Mouse (Mus musculus) cerebellum, postnatal 36 days (tissue): ENCODE measurements at regions not wholly inside any gene's neighbourhood (a gene's known extent, or its start where the extent isn't known, plus 50 kb on each side); places are given as distances from the start of the nearest gene placed in this dataset.

Experiments used
- DNase-seq, 2 experiments: peaks; one replicate each; pipeline ENCODE4 v3.0.0; 2021 to 2022; ENCODE audit warnings: mixed read lengths in 2 of 2

DNA sequence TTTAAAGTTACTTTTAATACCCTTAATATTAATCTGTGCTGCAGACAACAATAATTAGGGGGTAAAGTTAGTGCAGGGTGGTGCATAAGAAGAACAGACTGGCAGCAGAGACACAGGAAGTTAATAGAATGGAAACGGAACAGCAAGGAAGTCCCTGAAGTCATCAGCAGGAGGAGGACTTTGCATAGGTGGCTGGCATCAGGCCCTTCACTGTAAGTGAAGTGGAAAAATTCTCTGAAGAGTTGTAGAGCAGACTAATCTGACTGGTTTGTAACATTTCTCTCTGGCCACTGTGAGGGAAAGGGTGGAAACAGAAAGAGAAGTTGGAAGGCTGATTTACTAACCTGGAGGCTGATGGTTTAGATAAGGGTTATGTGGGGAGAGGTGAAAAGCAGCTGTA lies 195.5 kb upstream of the Prdm1 start:
- no peak for DNase-seq

DNA sequence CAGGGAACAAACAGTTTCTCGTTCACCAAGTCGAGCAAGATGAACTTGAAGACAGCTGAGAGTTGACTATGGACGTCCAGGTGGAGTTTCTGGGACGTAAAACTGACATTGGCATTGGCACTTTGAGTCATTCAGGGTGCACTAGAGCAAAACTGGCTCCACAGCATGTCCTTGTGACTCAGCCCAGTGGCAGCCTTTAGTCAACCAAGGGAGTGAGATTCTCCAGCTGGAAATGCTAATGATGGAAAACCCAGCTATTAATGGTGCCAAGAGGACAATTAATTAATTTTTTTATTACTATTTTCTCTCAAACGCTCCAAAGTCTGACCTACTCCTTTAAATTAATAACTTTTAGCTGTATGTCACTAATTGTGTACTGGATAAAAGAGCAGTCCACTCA lies 195.0 kb upstream of the Prdm1 start:
- DNase-seq, result no peak

DNA sequence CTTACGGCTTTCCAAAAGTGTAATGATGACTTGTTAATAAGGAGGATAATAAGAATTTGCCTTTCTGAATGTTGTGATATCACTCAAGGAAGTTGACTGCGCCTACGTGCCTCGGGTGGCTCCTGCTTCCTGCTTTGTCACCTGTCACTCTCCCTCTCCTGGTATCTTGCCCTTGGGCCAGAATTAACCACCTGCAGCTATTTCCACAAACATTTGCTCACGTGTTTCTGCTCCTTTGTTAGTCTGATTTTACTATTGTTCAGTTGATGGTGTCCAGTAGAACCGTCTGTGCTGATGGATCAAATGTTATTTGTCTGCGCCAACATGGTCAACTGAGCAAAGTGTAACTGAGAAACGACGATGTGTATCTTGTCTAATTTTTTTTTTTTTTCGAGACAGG lies 193.4 kb upstream of the Prdm1 start:
- DNase-seq, result no peak

DNA sequence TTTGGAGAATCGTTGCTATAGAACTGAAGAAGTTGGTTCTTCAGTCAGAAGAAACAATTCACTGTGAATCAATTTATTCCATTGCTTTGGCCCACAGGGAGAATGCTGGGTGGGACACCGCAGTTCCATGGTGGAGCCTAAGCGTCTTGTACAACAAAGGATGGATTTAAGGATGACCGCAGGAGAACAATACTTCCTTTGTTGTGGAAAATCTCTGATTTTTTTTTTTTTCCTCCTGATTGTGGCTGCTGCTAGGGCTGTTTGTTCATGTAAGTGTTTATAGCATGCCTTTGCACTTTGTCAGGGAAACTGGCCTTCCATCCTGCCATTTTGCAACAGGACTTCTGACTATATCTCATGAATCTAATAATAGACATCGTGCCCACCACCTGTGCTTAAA lies 188.3 kb upstream of the Prdm1 start:
- no peak for DNase-seq

DNA sequence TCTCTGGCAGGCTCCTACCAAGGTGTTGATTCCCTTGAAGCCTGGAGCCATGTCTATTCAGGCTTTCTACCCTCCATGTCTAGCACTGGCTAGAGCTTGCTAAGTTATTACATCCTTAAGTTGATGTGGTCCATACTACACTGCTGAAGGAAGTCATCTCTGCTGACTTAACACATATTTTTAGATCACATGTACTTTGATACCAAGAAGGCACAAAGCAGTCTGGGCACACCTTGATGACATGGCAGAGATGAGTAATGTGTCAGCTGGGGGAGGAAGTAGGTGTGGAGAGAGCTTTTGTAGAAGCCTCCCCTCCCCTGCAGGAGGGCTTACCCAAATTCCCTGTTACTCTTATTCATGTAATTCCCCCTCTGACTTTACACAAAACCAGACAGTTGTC lies 187.6 kb upstream of the Prdm1 start:
- DNase-seq, result no peak

DNA sequence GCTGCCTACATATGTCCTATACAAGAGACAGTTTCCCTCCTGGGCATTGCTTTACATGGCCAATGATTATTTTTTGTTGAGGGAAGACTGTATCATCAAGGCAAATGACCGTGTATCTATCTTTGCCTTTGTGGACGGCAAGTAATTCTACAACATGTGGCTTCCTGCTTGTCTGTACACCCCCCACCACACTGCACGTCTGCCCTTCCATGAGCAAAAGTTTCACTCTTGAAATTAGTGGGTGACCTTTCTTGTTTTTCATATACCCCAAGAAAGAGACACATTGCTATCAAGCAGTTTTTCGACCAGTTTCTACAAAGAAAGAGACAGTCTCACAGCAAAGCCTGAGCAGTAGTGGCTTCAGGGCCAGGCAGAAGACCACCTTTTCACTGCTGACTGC lies 180.5 kb upstream of the Prdm1 start:
- DNase-seq, result no peak

DNA sequence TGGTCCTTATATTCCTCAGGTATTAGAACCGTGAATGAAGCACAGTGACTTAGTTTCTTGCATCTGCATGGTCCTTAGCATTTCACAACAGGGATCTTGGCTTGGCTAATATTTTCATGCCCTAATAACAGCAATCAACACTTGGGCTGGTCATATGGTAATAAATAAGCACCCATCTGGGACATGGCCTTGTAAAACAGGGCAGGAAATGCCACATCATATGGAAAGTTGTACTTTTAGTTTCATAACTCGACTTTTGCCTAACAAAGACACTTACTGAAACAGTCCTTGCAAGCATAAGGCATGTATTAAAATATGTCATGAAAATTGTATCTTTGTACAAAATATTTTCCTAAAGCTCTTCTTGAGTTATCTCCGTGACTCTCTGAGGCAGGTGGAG lies 175.8 kb upstream of the Prdm1 start:
- no peak for DNase-seq

DNA sequence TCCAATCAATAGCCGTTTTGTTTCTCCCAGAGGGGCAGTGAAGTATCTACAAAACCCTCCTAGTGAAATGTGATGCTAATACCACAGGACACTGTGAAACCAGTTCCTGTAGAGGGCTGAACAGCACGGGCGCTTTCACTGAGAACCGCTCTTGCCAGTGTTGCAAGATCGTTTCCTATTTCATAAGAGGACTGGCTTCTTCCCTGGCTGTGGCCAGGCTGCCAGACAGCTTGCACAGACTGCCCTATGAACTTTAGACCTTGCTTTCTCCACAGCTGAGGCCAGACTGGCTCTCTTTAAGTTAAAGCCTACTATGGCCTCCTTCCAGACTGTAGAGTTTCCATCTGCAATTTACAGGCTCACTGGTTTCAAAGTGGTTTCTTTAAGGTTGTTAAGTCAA lies 173.8 kb upstream of the Prdm1 start:
- no peak for DNase-seq

DNA sequence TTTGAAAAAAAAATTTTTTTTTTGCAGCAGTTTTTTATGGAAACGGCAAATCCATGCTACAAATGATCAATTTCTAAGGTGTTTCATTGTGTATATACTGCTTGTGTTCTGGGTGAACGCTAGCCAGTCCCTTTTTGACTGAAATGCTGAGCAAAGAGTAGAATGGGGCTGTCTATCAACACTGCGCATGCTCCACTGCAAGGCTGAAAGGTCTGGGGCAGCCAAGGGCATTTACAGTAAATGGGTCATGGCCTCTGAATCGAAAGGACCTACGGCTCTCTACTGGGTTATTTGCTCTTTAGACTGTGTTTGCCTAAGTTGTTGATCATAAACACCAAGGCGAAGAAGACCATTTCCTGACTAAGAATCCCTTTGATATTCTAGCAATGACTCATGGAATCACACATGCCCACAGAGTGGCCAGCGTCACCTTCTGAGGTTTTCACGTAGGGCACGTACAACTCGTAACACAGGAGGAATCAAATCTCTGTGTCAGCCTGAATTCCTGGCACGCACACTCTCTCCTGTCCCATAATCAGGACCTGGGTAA lies 171.8 kb upstream of the Prdm1 start:
- no peak for DNase-seq

DNA sequence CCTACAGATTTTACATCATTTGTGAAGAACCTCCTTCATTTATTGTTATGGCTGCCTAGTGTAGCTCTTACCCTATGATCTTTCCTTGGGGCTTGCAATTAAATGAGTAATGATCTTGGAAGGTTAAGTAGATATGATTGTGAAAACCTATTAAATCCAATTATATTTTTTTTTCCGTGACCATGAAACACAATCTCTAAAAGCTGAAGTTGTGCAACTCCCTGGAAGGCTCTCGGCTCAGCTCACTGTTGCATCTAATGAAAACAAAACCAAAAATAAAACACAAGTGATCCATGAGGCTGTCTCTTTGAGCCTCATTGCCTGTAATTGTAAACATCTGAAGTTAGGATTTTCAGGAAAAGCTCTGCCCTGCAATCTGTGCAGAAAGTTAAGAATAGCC lies 169.7 kb upstream of the Prdm1 start:
- no peak for DNase-seq

DNA sequence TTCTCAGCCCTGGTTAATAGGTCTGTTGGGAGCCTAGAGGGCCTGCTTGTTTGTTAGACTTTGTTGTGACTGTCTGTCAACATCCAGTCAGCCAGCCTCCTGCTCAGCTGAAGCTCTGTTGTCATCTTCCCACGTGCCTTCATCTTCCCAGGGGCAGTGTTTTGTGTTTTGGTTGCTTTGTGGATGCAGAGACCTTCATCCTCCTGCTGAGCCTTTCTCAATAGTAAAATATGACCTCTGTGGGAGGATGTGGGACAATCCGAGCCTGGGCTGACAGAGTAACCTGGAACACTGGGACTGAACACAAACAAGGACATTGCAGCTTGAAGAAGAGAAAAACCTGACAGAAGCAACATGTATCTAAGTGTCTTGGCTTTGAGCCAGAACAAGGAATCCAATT lies 168.7 kb upstream of the Prdm1 start:
- no peak for DNase-seq

DNA sequence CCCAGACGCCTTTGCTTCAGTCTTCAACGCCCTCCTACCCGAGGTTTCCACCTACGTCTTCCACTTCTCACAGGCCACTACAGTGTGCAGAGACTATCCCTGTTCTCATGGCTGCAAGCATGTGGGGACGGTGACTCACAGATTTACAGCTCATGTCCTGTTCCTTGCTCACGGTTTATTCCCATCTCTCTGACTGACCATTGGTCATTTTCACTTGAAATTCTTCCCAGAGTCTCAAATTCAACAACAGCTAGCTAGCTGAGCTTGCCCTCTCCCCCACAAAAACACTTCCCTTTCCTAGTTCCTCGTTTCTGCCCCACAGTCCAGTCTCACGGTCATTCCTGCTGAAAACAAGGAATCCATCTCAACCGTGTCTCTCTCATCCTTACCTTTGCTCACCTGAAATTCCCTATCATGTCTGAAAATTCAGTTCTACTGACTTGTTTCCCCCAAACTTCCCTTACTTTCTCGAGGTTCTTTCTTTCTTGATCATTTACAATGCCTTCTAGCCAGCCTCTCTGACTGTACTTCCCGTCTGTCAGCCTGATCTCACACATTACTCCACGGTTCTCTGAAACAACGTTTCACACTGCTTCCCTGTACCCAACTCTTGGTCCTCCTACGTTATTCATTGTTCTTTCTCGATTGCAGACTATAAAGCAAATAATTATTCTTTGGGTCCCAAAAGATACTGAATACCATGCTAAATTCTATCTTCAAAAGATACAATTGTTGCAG lies 163.5 kb upstream of the Prdm1 start:
- DNase-seq, result no peak

DNA sequence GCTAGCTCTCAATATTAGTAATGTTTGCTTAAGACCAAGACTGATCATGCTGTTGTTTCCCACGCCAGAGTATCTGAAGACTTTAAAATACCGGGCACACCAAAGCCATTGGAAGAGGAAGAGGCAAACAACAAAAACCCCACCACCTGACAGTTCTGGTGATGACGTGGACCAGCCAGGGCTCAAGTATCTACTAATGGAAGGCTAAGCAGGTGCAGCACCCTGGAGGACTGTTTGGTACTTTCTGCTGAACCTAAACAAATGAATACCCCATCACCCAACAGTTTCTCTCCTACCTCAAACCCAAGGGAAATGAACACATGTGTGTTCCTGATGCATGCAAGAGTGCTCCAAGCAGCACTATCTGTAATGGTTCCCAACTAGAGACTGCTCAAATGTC lies 160.3 kb upstream of the Prdm1 start:
- no peak for DNase-seq

DNA sequence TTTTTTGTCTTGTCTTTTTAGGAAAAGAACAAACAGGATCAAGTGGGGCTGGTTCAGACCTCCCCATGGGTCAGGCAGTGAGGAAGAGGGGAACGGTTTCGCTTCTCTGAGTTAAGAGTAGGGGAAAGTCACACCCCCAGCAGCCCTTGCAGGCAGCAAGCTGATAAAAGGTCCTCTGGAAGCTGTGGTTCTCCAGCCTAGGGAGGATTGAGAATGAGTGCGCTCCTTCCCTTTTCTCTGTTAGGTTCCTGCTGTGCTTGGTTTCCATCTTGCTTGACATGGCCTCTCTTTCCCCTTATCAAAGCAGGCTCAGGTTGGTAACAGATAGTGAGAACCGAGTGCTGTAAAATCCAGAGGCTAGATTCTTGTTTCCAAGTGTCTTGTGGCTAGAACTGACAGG lies 157.8 kb upstream of the Prdm1 start:
- DNase-seq, result no peak

DNA sequence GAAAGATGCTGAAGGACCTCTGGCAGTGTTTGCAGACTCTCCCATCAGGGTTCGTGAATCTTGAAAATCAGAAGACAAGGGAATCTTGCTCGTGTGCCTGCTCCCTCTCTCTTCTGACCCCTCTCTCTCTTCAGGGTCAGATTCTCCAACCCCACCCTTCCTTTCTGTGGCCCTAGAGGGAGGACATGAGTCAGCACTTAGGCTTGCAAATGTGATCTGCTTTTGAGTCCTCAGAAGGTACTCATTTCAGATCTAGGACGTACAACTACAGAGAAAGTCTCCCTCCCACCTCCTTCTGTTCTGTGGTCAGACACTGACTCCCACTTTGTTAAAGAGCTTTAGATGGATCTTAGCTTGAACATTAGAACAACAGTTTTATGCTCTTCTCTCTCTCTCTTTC lies 156.9 kb upstream of the Prdm1 start:
- DNase-seq, result no peak

DNA sequence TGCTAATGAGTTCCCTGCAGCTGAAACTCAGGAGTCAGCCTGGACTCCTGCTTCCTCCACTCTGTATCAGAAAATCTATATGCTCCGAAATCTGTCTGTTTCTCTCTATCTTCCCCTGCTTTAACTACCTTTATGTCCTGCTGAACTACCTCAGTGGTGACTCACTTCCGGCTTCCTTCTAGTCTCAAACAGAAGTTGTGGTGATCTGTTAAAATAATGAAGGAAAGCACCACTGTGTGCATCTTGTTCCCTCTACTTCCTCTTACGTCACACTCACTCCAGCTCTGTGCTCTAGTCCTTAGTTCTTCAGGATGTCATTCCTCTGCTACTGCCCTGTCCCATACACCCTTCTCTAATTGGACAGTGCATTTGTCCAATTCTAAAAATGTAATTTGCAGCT lies 148.2 kb upstream of the Prdm1 start:
- no peak for DNase-seq

DNA sequence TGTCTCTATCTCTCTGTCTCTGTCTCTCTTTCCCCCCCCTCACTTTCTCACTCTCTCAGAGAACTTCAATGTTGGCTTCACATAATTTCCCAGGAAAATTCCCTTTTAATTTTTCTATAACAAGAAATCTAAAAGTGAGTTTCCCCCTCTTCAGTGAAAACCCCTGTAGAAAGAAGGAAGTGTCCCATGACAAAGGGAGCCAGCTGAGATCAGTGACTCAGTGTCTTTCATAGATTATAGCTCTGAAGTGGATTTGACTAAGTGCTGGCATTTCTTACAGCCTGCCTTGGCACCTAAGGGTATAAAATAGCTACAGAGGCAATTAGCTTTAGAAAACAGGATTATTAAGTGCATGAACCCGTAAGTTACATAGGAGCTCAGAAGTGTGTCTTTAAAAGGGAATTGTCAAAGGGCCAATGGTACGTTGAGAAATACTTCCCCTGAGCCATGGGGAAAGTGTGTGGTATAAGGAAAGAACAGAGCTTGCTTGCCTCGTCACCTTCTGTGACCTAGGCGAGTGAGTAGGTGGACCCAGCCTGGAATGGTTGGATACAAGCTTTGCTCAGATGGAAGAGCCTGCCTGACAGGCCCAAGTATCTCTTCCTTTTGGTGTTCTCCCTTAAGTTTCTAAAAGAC lies 137.3 kb upstream of the Prdm1 start:
- no peak for DNase-seq

DNA sequence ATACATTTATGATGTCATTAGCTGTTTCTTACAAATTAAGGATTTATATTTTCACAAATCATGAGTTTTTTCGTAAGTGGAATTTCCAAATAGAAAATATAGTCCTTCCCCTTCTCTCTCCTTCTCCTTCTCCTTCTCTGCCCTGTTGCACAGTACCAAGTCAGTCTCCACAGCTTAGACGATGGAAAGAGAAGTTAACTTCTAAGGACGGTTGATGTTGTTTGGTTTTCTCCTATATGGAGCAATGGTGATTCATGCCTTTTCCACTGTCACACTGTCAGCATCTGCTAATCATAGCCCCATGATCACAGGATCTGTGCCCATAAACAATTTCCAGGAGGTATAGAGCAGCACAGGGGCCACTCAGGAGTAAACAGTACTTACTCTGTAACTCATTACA lies 131.2 kb upstream of the Prdm1 start:
- no peak for DNase-seq

DNA sequence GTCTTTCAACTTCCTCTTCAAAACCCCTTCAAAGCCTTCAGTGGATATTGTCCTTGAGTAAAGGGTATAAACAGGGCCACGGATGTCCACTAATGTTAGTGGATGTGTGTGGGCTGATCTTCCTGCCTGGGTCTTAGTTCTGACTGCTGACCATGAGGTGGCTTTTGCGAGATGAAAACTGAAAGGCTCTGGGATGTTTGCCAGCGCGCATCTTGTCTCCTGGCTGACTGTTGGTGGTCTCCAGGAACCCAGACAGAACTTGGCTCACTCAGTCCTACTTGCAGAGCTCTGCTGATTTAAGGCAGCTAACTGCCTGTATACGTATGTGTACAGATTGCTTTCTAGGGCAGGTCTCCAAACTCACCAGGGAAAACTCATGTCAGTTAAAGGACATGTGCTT lies 125.5 kb upstream of the Prdm1 start:
- DNase-seq, result peak; percentile 3 to 8

DNA sequence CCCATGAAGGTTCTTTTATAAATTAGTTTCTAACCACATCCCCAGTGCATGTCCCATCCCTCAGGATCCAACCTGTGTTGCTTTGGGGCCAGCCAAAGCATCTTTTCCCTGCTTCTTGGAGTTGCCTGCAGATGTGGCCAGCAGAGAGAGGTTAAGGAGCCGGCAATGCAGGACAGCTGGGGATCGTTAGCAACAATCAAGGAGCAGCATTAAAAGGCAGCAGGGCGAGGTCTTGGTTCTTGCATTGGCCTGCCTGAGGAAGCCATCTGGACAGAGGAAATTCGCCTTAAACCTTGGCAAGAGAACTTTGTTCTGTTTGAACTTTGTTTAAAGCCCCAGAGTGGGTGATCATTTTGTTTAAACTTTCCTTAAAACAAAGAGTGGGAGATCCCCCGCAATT lies 118.7 kb upstream of the Prdm1 start:
- DNase-seq, result no peak

DNA sequence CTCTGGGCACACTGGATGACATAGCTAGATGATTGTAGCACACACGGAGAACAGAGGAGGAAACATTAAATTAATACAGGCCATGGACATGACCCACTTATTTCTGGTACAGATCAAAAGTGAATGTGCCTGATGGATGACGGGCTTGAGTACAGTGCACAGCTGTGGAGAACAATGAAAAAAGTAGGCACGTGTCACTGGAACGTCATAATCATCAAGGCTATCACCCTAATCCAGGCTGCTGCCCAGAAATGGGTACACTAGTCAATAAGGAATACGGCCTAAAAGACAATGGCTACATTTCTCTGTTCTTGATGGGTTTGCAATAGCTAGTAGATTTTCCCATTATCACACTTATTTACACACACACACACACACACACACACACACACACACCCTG lies 118.3 kb upstream of the Prdm1 start:
- no peak for DNase-seq

DNA sequence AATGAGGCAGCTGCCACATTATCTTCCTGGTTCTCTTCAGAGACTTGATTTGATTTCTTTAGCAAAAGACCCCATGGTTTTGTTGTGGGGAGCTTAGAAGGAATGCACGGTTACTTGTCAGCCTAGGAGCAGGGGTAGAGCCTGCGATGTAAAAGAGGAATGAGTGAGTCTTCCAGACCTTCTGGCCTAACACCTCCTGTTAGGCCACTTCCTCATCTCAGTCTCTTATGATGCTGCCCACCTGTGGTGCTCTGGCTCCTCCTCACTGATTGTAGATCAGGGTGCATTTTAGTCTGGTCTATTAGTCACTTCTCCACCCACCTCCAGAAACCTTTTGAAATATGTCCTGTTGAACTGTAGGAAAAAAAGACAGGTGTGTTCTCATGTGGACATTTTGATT lies 113.3 kb upstream of the Prdm1 start:
- no peak for DNase-seq

DNA sequence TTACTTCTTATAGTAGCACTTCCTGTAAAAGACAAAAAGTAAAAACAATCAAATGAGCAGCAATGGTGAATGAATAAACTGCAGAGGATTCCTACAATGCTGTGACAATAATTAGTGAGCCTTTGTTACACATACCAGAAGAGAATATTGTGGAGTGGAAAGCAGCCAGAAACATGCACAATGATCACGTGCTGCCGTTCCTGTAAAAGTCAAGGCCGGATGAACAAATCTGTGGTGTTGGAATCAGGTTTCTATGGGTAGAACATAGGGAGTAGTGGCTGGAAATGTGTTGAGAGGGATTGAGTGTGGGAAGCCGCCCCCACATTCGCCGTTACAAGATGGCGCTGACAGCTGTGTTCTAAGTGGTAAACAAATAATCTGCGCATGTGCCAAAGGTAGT lies 112.3 kb upstream of the Prdm1 start:
- no peak for DNase-seq

DNA sequence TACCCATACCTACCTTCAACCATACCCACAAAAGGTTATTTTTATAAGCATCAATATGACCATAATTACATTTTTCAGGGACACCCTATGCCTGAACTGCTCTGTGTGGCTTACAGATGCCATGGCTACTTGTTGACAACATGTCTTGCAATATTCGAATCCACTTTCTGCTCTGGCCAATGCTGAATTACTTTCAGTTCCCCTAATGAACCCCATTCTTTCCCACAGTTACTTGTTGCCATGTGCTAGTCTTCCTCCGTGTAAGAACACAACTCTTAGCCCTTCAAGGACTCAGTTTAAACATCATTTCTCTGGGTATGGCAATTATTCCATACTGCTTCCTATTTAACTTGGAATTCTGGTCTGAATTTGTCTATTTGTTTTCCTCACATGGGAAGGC lies 110.4 kb upstream of the Prdm1 start:
- DNase-seq, result no peak

DNA sequence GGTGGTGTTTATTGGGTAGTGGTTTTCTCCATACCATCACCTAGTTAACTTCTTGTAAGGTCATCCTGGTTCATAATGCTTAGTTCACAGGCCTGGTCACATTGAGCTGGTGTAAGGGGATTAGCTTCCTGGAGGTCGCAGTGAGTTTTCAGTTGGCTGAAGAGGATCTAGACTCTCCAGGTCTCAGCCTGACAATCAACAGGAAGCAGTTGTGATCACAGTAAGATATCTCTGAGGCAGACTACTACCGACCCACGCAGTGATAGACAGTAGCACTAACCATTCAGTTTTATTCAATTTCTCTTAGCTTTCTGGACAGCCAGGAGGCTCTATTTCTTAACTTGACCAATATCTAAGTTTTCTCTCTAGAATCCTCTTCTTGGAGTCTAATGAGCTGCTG lies 108.5 kb upstream of the Prdm1 start:
- DNase-seq, result no peak
